17 mouse cellular contexts compared by ENCODE assay signal in the genomic region with DNA sequence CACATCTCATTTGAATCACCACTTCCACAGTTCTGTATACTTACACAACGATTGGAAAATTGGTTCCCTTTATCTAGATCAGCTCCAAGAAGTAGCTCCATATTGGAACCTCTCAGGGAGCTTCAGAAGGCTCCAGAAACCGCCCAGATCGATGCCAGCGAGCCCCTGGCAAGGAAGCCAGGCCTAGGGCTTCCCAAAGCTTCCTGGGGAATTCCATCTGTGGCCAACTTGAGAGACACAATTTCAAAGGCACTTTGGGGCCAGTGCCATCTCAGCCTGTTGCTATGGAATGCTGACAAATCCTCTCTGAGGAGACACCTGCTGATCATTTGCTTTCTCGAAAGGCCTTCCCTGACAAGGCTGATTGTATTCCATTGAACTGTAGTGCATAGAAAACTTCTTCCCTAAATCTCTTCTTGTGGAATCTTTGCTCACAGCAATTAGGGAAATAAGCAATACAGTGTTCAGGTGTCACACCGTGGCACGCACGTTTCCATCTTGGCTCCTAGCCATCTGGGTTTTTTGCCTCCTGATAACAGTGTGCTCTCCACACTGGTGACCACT.
A peak's percentile ranks its signal among the peaks of the same experiment; 100 is the strongest.
DNase-seq lines count a peak whose midpoint lies in the region; ATAC-seq lines count a peak whose summit lies in the region.
"Had no signal": no experiment of that assay in that cellular context is flagged by ENCODE, and none has a peak within 500 bp of the region (broad histone marks: within the 10 kb centered on the region; RNA-seq: fewer than 3 reads in every experiment).

No protein-coding gene starts in this region.

- H3K4me2 ChIP-seq in forebrain, embryonic 12.5 days = 0 out of 2 replicates have a peak overlapping the region, but pooled peaks have one; percentile 22
- H3K4me2 ChIP-seq in forebrain, embryonic 13.5 days = no peak overlapping the region
- H3K4me2 ChIP-seq in midbrain, embryonic 14.5 days (ENCODE audit: low read length) = no peak overlapping the region
- H3K4me2 ChIP-seq in midbrain, embryonic 15.5 days = no peak overlapping the region
- H3K4me2 ChIP-seq: embryonic facial prominence, embryonic 15.5 days; heart, embryonic 12.5 days; neural tube, embryonic 13.5 days had no signal

- ATAC-seq in forebrain, embryonic 12.5 days (ENCODE audit: low FRiP score) = no peak
- ATAC-seq in forebrain, embryonic 13.5 days = no peak
- ATAC-seq in midbrain, embryonic 14.5 days (ENCODE audit: low FRiP score, low TSS enrichment) = no peak
- no peak for ATAC-seq in midbrain, embryonic 15.5 days (replicated peaks)

- 29% methylated on average over 8 of the region's 8 CpGs for WGBS in forebrain, embryonic 12.5 days
- 24% methylated on average over 8 of the region's 8 CpGs for WGBS in forebrain, embryonic 13.5 days
- 36% methylated on average over 8 of the region's 8 CpGs for WGBS in midbrain, embryonic 14.5 days
- WGBS in midbrain, embryonic 15.5 days = 40% methylated on average over 8 of the region's 8 CpGs

- no peak overlapping the region for H3K27ac ChIP-seq in forebrain, embryonic 12.5 days
- no peak overlapping the region for H3K27ac ChIP-seq in forebrain, embryonic 13.5 days
- H3K27ac ChIP-seq in midbrain, embryonic 14.5 days (replicated peaks; ENCODE audit: low read depth, low read length) = no peak overlapping the region
- H3K27ac ChIP-seq in midbrain, embryonic 15.5 days = no peak overlapping the region
- H3K27ac ChIP-seq: embryonic facial prominence, embryonic 15.5 days; macrophage; neural tube, embryonic 13.5 days; stomach, postnatal 0 days had no signal

- peak; percentile 33 for DNase-seq in midbrain, embryonic 14.5 days
- peak; percentile 82 for DNase-seq in cerebellum, adult 11-12 months
- peak; percentile 82 for DNase-seq in cerebellum, postnatal 36 days
- no peak for DNase-seq in embryo, embryonic 10.5 days (ENCODE audit: low spot score)
- DNase-seq in neural tube, embryonic 10.5 days (ENCODE audit: extremely low spot score, low spot score) = no peak
- DNase-seq: heart, postnatal 4 days; liver; lung, adult 2 months; thymus, postnatal 36 days had no signal

- H3K9ac ChIP-seq in forebrain, embryonic 12.5 days = no peak overlapping the region
- no peak overlapping the region for H3K9ac ChIP-seq in forebrain, embryonic 13.5 days
- H3K9ac ChIP-seq in midbrain, embryonic 14.5 days (replicated peaks; ENCODE audit: low read length) = no peak overlapping the region
- H3K9ac ChIP-seq in midbrain, embryonic 15.5 days = no peak overlapping the region
- H3K9ac ChIP-seq: embryonic facial prominence, embryonic 15.5 days; heart, embryonic 12.5 days; neural tube, embryonic 13.5 days had no signal

- H3K4me1 ChIP-seq in forebrain, embryonic 12.5 days = peaks cover 31% of the 10 kb centered on the region
- H3K4me1 ChIP-seq in forebrain, embryonic 13.5 days = peaks cover 27% of the 10 kb centered on the region
- peaks cover 15% of the 10 kb centered on the region; the same call in 1 of the 2 replicates for H3K4me1 ChIP-seq in midbrain, embryonic 14.5 days (ENCODE audit: control insufficient read depth, insufficient read depth, low read length)
- peaks cover 14% of the 10 kb centered on the region for H3K4me1 ChIP-seq in midbrain, embryonic 15.5 days
- H3K4me1 ChIP-seq: embryonic facial prominence, embryonic 15.5 days had no signal

- H3K9me3 ChIP-seq in forebrain, embryonic 12.5 days = no peaks in the 10 kb centered on the region
- H3K9me3 ChIP-seq in forebrain, embryonic 13.5 days (replicated peaks) = no peaks in the 10 kb centered on the region
- no peaks in the 10 kb centered on the region for H3K9me3 ChIP-seq in midbrain, embryonic 14.5 days (ENCODE audit: control insufficient read depth, low read length)
- no peaks in the 10 kb centered on the region for H3K9me3 ChIP-seq in midbrain, embryonic 15.5 days
- H3K9me3 ChIP-seq: embryonic facial prominence, embryonic 15.5 days; heart, embryonic 12.5 days; neural tube, embryonic 13.5 days had no signal

- peaks cover 12% of the 10 kb centered on the region for H3K27me3 ChIP-seq in forebrain, embryonic 12.5 days
- H3K27me3 ChIP-seq in forebrain, embryonic 13.5 days = 0 out of 2 replicates have a peak, but pooled peaks cover 3% of the 10 kb centered on the region
- H3K27me3 ChIP-seq in midbrain, embryonic 14.5 days (ENCODE audit: control insufficient read depth, insufficient read depth, low read length) = no peaks in the 10 kb centered on the region
- no peaks in the 10 kb centered on the region for H3K27me3 ChIP-seq in midbrain, embryonic 15.5 days (replicated peaks)
- H3K27me3 ChIP-seq: embryonic facial prominence, embryonic 15.5 days; heart, embryonic 12.5 days; neural tube, embryonic 13.5 days had no signal

- no peaks in the 10 kb centered on the region for H3K36me3 ChIP-seq in forebrain, embryonic 12.5 days (replicated peaks)
- H3K36me3 ChIP-seq in forebrain, embryonic 13.5 days (ENCODE audit: poor library complexity, severe bottlenecking) = no peaks in the 10 kb centered on the region
- no peaks in the 10 kb centered on the region for H3K36me3 ChIP-seq in midbrain, embryonic 14.5 days (ENCODE audit: control insufficient read depth, insufficient read depth, low read length)
- no peaks in the 10 kb centered on the region for H3K36me3 ChIP-seq in midbrain, embryonic 15.5 days (replicated peaks)
- H3K36me3 ChIP-seq: embryonic facial prominence, embryonic 15.5 days; heart, embryonic 12.5 days; neural tube, embryonic 13.5 days had no signal

- no peak overlapping the region for H3K4me3 ChIP-seq in forebrain, embryonic 12.5 days (replicated peaks)
- no peak overlapping the region for H3K4me3 ChIP-seq in forebrain, embryonic 13.5 days
- H3K4me3 ChIP-seq in midbrain, embryonic 14.5 days (replicated peaks; ENCODE audit: low read depth, low read length) = no peak overlapping the region
- H3K4me3 ChIP-seq in midbrain, embryonic 15.5 days = no peak overlapping the region
- H3K4me3 ChIP-seq: embryonic facial prominence, embryonic 15.5 days; heart, embryonic 12.5 days; neural tube, embryonic 13.5 days had no signal

Comparison
In these comparisons a context has a peak if more than half of its experiments do, and no peak if none do; other contexts are left out.
1. DNase-seq: peak in midbrain, embryonic 14.5 days (single experiment), cerebellum, adult 11-12 months (single experiment) and cerebellum, postnatal 36 days (2 of 2); none in embryo, embryonic 10.5 days (single experiment) and neural tube, embryonic 10.5 days (single experiment).